Mouse (Mus musculus): ENCODE measurements around the gene Asic4.

- no peak for TF ChIP-seq ZKSCAN1 (IDR thresholded peaks at IDR 0.05; ENCODE audit: low read depth, low read length)
- no peak for TF ChIP-seq MAFK (IDR thresholded peaks at IDR 0.05; ENCODE audit: borderline replicate concordance, low read depth, low read length)
- TF ChIP-seq CTCF (IDR thresholded peaks at IDR 0.05 in 2 of 3, conservative IDR thresholded peaks at IDR 0.05 in 1 of 3; ENCODE audit: control insufficient read depth in 1 of 3, insufficient read depth in 1 of 3, low read depth in 2 of 3, low read length in 3 of 3, poor library complexity in 1 of 3, severe bottlenecking in 1 of 3): no peak
- no peak for TF ChIP-seq ZNF384 (IDR thresholded peaks at IDR 0.05; ENCODE audit: low read depth, low read length)
- TF ChIP-seq CHD2 (IDR thresholded peaks at IDR 0.05; ENCODE audit: low read length): no peak
- no peak for TF ChIP-seq RAD21 (IDR thresholded peaks at IDR 0.05; ENCODE audit: low read depth, low read length)
Measured at GRCm38 (mm10) chr1:75448937-75449336, 1.3 kb upstream of the Asic4 start.

Measured in MEL (cell line).